Mouse (Mus musculus): ENCODE measurements around the gene Arvcf. TPM values are rescaled to one million over a fixed set of nuclear protein-coding genes. Genes with fewer than 3 reads are reported as not detected.

Arvcf gene
- total RNA-seq, 4 experiments from 2014 or later, result 12.6 to 20.0 (median 16.2) TPM

DNA sequence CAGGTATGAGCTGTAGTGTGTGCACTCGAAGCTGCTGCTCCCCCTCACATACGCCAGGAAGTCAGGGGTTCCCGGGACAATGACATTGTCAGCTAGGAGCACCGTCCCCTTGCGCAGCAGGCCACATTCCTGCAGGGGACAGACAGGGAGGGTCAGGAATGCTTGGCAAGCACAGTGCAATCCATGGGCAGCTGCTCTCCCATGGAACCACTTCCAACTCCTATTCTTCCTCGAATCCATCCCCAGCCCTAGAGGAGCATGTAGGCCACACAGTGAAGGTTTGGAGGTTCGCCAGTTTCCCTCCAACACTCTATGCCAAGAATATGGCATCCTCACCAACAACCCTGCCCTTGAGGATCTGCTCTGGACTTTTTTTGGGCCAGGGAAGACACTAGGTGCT, 59.9 kb downstream of the Arvcf start:
- DNase-seq (ENCODE audit: low spot score), result no peak

DNA sequence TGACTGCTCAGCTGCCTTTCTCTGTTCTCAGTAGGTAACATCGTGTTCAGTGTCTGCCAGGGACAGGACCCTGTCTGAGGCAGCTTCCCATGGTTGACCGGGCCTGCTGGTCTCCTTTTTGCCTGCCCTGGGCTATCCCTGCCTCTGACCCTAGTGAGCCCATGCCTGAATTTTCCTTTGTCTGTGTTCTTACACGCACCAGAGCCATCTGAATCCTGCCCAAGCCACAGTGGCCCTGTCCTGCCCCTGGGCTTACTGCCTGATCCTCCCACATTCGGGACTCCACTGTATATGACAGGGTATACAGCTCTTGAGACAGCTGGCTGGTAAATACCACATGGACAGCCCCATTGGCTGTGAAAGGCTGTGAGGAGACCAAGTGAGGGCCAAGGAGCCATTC, 61.8 kb downstream of the Arvcf start:
- DNase-seq (ENCODE audit: low spot score), result no peak

DNA sequence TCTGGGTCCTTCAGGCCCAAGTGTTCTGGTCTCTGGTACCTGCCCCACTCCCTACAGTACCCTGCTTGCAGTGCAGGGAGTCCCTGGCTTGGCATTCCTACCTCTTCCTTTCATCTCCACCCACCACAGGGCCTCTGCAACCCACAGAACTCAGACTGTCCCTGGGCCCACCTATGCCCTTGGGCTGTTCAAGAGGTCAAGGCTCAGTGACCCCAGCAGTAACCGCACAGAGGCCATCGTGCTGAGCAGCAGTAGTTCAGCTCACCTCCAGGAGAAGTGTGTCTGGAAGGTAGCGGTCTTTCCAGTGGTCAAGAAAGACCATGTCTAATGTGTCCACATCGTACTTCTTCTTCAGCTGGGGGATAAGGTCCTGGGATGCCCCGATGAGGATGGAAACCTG, 62.4 kb downstream of the Arvcf start:
- no peak for DNase-seq (ENCODE audit: low spot score)

DNA sequence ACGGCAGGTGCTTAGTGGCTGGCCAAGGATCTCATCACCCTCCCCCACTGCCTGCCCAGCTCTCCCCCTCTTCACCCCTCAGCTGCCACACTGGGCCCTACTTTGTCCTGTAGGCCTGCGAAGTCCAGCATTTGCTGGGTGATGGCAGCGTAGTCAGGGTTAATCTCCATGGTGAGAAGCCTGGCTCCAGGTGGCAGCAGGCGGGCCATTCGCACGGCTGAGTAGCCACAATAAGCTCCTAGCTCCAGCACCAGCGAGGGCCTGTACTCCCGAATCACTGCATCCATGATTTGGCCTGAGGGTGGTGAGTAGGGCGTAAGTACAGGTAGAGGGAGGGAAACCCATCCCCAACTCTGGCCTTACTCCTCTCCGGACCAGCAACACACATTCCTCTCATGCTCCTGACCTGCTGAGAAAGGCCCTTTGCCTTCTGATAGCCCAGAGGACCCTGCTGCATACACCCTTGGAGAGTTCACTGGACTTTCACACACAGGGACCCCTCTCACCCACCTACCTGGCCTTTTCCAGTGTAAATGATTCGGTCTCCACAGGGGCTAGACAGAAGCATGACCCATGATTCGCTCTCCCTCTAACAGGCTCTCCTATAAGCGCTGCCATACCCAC, 63.2 kb downstream of the Arvcf start:
- no peak for DNase-seq (ENCODE audit: low spot score)

DNA sequence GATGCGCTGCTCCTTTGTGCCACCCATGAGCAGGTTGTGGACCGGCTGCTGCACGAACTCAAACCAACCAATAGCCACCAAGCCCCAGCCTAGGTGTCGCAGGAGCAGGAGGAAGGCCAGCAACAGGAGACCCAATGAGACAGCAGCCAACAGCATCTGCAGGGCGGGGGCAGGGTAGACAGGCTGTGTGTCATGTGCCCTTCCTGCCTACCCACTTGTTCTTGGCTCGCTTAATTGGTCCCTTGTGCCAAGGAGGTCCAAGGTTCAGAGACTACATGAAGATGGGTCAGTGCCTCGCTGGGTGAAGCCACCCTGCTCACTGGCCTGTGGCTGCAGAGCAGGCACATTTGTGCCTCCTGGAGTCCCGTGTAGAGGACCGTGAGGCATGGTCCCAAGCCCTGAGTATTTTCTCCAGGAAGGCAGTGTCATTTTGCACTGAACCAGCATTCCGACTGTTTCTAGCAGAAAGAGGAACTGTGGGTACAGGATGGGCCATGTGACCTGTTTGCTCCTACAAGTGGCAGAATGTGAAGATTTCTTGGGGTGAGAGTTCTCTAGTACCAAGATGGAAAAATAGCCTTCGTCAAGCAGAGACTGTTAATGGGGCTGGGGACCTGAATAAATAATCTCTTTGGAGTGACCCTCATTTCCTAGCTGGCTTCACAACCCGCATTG, 64.0 kb downstream of the Arvcf start:
- DNase-seq (ENCODE audit: low spot score), result peak; percentile 80

DNA sequence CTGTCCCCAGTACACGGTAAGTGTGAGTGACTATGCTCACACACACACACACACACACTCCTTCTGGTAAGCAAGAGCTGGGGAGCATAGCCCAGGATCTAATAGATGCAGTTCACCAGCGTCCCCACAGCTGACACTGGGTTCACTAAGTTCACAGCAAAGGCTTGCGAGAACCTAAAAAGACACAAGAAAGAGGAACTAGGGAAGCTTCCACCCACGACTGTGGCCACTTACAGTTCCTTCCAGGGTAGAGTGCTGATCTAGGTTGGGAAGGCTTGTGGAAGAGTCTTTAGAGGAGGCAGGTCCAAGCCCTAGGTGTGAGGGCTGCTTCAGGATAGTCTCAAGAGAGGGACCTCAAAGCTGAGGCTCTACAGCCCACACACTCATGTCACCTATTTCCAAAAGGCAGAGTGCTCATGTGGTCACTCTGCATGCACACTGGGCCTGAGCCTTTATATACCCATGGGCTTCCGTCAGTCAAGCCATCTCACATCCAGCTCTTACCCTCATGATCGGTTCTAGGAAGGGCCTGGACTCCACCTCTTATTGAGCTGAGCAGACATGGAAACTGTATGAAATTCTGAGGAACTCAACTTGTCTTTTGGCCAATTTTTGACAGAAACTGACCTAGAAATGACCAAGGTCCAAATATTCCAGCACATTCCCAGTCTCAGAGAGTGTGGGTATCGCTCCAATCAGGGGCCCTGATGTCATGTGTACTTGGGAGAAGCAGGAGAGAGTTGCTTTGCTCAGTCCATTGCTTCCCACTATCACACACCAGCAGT, 65.2 kb downstream of the Arvcf start:
- no peak for DNase-seq (ENCODE audit: low spot score)

DNA sequence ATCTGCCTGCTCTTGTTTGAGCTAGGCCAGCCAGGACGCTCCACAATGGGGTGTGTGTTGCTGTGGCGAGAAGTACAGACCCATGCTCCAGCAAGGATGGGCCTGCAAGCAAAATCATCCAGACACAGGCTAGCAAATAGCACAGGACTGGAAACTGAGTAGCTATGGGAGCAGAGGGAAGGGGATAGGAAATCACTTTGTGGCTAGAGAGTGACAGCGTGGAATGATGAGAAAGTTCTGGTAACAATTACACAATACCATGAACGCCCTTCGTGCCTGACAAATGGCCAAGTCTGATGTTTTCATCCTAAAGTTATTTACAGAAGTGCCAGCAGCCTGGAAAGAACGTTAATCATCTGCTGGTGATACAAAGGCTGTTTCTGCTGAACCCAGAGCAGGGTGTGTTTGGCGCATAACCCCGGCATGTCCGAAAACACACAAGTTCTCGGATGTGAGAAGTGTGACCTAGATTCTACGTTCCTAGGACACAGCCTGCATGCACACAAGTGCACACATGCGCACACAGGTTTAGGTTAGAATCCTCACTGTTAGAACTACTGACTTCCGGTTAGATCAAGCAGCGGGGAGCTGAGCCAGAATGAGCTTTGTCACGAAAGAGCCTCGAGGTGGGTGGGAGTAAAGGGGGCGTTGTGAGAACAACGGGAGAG, 68.2 kb downstream of the Arvcf start:
- peak; percentile 80 for DNase-seq (ENCODE audit: low spot score)

DNA sequence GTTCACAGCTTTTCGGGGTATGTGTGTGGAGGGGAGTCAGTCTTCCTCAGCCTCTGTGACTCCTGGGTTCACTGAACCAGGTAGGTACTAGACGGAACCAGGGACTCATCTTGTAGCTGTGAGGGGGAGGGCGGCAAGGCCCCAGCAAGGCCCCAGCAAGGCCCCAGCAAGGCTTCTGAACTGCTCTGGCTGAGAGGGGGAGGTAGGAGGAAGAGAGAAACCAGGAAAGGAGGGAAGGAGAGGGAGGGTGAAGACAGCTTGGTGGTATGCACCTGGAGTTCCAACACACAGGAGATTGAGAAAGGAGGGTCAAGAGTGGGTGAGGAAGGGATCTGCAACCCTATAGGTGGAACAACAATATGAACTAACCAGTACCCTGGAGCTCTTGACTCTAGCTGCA, 68.9 kb downstream of the Arvcf start:
- no peak for DNase-seq (ENCODE audit: low spot score)

DNA sequence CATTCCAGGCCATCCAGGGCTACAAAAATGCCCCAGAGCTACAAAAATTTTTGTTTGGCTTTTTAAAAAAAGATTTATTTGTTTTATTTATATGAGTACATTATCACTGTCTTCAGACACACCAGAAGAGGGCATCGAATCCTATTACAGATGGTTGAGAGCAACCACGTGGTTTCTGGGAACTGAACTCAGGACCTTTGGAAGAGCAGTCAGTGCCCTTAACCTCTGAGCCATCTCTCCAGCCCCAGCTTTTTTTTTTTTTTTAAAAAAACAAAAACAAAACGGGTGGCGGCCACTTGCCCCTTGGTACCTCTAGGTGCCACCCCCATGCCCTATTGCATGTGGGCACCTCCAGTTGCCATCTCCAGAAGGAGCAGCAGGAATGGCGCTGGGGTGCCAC, 69.5 kb downstream of the Arvcf start:
- no peak for DNase-seq (ENCODE audit: low spot score)

DNA sequence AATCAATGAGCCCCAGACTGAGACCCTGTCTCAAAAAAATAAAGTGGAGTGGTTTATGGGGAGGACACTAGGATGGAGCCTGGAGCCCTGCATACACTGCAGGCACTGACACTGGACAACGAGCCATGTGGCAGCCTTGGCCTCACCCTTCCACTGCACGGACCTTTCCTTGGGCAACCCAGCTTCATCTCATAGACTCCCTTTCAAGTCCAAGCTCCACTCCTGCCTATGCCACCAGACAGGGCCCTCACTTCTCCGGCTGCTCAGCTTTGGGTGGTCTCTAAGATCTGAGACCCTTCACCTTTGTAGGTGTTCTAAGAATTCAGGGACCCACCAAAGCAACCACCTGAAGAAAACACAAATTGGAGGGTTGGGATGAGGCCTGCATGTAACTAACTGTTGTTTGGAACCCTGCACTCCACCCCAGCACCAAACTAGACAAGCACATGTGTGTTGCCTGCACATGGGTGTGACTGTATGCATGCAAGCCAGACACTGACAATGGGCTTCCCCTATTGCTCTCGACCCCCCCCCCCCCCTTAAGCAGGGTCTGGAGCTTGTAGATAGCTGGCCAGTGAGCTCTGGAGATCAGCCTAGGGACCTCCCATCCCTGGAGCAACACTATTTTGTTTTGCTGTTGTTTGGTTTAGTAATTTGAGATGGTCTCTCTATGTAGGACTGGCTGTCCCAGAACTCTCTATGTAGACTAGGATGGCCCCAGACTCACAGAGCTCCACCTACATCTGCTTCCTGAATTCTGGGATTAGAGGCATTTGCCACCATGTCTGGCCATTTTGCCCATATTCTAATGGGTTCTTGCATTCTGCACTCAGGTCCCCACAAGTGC, 71.0 kb downstream of the Arvcf start:
- DNase-seq (ENCODE audit: low spot score), result no peak

DNA sequence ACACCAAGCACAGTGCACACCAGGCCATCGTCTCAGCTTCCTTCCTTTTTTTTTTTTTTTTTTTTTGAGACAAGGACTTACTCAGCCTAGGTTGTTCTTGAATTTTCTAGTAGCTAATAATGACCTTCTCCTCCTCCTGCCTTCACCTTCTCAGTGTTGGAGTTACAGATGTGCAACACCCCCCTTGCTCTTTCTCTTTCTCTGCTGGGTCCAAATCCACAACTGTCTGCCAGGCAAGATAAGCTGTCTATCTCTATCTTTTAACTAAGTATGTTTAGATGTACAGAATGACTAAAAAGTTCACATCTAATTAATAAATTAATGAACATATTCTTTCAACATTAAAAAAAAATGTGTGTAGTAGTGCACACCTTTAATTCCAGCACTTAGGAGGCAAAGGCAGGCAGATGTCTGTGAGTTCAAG, 71.6 kb downstream of the Arvcf start:
- no peak for DNase-seq (ENCODE audit: low spot score)

DNA sequence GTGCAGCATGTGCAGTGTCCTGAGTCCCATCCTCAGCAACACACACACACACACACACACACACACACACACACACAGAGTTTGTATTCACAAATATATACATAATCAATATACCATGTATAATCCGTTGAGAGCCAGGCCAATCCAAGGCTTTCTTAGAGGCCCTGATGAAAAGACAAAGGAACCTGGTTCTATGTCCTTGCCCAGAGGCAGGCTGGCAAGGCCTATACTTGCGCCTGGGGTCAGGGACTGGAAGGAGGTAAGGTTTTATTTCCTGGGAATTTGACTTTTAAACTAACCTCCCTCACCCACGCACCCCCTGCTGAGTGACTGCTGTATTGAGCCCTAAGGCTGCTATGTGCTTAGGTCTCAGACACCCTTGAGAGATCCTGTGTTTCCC, 72.6 kb downstream of the Arvcf start:
- no peak for DNase-seq (ENCODE audit: low spot score)

DNA sequence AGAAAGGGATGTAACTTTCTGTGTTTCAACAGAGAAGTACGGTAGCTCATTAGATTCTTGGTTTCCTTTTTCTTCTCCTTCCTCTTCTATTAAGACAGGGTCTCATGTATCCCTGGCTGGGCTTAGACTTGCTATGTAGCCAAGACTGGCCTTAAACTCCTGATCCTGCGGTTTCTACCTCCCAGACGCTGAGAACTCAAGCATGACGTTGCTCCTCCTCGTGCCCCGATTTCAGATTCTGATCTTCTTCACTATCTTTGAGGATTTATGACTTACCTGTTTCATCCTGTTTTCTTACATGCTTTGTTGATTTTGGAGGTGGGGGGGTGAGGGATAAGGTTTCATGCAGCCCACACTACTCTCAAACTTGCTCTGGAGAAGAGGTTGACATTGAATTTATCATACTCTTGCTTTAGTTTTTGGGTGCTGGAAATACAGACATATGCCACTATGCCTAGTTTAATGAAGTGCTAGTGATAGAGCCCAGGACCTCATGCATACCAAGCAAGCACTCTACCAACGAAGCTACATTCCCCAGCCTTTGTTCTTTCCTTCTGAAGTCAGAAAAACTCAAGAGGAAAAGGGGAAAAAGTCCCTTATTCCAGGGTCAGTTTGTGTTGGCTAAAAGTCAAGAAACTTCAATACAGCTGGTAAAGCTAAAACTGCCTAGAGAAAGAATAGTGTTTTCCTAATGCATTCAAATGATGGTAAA, 75.4 kb downstream of the Arvcf start:
- no peak for DNase-seq (ENCODE audit: low spot score)

DNA sequence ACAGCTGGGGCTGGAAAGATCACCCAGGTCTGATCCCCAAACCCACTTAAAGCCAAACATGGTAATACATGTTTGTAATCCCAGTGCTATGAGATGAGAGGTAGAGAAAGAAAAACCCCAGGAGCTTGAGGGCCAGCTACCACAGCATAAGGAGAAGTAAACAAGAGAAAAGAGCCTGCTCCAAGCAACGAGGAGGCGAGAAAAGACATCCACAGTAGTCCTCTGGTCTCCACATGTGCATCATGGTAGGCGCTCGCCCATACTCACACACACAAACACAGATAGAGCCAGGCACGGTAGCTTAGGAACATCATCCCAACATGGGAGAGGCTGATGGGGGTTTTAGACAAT, 75.9 kb downstream of the Arvcf start:
- DNase-seq (ENCODE audit: low spot score), result no peak

DNA sequence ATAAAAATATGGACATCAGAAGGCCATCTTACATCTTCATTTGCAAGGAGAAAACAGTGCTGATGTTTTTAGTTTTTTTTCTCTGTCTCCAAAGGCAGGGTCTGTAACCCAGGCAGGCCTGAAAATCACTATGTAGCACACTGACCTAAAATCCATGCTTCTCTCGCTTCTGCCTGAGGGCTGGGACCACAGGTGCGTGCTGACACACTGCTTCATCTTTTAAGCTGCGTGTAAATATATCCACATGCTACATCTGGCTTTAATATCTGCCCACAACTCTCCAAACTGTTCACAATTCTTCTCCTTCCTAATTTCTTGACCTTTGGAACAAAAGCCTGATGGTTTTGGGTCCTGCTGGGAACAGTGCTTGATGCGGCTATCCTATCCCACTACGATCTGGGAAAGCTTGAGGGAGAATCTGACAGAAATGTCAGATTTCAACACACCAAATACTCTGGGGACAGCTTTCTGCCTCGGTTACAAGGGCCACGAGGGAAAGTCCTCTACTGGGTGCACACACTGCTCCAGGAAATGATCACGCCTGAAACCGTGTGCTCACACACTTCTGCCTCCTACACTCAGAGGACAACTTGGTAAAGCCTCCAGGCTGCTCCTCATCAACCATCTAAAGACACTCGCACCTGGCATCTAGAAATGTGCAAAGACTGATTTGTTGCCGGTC, 76.5 kb downstream of the Arvcf start:
- DNase-seq (ENCODE audit: low spot score), result no peak

DNA sequence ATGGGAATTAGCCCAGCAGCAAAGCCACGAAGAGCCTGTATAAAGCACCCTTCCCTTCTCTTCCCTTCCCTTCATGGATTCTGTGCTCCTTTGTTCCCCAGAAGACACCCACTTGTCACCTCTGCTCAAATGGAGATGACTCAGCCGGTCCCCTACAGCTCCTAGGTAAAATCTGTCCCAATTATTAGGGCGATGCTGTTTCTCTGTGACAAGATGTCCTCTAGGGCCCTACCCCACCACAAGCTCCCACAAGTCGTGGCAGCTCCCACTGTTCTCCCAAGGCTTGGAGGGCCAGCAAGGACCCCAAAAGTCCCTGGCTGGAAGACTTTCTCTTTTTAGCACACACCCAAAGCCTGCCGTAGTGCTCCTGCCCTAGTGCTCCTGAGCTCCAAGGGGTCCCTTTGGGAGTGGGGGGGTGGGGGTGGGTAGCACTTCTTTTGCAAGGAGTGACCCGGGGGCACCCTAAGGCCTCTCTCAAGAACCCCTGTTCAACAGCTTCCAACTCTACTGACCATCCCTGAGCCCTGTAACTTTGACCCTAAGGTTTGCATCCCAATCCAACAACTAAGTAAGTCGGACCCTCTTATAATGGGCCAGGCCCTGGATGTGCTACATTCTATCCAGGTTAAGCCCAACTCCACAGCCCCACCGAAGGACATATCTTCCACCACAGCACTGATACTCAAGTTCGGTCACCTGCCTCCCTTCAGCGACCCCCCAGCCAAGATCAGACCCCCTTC, 77.7 kb downstream of the Arvcf start:
- DNase-seq (ENCODE audit: low spot score), result no peak

DNA sequence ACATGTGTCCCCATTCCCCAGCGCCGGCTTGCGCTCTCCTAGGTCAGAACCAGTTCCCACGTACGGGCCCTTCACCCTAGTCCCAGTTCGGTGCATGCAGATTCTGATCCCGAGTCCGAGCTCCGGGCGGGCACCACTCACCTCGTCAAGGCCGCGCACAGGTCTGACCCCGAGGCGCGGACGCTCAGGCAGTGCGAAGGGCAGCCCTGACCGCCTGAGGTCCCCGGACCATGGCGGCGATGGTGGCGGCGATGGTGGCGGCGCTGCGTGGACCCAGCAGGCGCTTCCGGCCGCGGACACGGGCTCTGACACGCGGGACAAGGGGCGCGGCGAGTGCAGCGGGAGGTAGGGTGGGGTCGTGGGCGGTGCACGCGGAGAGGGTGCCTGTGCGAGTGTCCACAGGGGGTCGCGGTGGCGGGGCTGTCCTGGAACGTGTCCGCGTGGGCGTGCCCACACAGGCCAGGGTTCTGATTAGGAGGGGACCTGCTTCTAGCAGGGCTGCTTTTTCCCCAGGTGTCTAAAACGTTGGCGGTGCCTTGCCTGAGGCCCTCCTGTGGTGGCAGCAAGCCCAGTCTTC, 78.3 kb downstream of the Arvcf start, which contains the start of gene Txnrd2:
Gene Txnrd2, plus strand, starts transcription at position 170 of the 577 bp plus-strand sequence.
- DNase-seq (ENCODE audit: low spot score), result peak; percentile 75

DNA sequence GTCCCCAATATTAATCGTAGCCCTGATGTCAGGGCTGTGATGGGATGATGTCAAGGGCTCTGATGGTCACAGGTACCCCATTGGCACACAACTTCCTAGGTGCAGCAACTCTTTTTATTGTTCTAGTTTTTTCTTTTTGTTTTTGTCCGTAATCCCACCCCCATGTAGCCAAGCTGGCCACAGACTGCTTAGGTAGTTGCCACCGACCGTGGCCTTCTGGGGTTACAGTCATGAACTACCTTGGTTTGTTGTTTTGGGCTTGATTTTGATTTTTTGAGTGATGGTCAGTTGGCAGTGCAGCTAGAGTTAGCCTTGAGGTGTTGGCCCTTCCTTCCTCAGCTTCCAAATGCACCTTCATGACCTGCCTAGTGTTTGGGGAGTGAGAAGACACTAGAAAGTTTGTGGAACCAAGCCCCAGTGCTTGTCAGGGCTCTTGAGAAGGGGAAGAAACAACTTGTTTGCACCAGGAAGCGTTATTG, 78.9 kb downstream of the Arvcf start, which contains the start of gene Comt:
Gene Comt, minus strand, starts transcription at position 51 of the 479 bp plus-strand sequence.
- no peak for DNase-seq (ENCODE audit: low spot score)

DNA sequence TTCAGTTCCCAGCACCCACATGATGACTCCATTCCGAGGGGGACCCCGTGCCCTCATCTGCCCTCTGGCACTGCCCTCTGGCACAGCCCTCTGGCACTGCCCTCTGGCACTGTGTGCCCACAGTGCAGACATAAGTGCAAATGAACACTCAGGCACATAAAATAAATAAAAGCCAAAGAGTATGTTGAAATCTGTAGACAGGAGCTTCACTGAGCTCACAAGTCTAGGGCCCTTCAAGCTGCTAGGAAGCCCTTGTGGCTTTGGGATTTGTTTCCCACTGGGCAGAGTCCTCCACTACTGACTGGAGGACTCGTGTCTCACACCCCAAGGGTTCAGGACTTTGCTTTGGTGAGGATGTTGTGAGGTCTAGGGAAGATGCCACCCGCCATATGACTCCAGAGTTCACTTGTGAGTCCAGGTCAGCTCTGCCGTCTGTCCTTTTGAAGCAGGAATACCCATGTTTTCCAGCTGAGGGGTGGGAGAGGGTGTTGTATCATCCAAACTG, 80.1 kb downstream of the Arvcf start:
- no peak for DNase-seq (ENCODE audit: low spot score)
